Mouse (Mus musculus): ENCODE results near the gene Smco2.

DNA sequence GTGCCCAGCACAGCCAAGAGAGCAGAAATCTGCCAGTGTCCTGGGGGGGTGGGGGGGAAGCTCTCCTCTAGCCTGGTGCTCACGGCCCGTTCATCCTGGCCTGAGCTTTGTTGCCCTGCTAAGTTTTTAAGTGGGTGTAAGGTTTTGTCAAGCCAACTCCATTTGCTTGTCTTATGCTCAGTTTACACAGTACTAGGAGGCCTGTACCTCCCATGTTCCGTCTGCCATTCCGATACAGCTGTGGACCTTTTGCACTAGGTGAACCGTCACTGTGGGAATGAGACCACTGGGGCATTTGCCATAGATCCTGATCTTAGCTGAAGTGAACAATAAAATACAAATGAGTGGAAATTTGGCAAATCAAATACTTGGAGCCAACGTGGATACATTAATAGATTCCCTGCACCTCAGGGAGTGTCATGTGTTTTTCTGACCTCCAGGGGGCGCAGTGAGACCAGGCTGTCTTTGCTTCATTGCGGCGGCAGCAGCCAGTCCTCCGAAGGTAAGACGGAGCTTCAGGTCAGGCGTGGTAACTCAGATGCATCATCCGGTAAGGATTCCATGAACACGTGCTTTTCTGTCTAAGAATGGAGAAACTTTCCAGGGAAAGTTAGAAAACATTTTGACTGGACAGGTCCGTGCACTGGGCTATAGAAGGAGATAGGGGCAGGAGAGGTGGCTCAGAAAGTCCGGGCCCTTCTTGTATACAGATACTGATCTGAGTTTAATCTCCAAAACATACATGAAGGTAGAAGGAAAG lies 25.0 kb upstream of the Smco2 start:
- peak; percentile 89 for TF ChIP-seq CTCF (IDR thresholded peaks at IDR 0.05; ENCODE audit: insufficient read depth, low read length)
- TF ChIP-seq POLR2A (IDR thresholded peaks at IDR 0.05; ENCODE audit: borderline replicate concordance, extremely low read depth, low read depth, low read length): no peak
